ENCODE assay signal across 7 mouse cellular contexts in the genomic region with DNA sequence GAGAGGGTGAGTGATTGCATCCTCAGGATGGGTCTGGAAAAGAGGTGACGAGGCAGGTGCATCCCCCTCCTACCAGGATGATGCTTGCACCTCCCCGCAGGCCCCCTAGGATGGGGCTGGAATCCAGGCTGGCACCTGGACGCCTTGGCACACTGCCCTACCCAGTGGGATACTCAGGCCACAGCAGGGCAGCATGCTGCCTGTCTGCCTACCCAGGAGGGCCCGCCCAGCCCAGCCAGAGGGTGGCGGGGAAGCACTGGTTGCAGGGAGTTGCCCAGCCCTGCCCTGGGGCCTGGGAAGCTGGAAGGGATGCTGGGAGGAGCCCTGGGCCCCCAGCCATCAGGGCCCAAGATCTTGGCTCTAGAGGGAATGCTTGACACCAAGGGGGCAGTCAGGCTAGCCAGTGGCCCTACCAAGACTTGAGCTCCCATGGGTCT. TPM values are rescaled to one million over a fixed set of nuclear protein-coding genes. Genes with fewer than 3 reads are reported as not detected.
A peak's percentile ranks its signal among the peaks of the same experiment; 100 is the strongest.
DNase-seq lines count a peak whose midpoint lies in the region; ATAC-seq lines count a peak whose summit lies in the region.

No protein-coding gene starts in this region.

- H3K4me2 ChIP-seq in heart, embryonic 13.5 days, result peak overlapping the region; percentile 83
- peak overlapping the region; percentile 91 for H3K4me2 ChIP-seq in kidney, embryonic 16.5 days (replicated peaks; ENCODE audit: low read depth, low read length)

- H3K4me1 ChIP-seq in heart, embryonic 13.5 days, result peaks cover 77% of the 10 kb centered on the region
- peaks cover 70% of the 10 kb centered on the region for H3K4me1 ChIP-seq in kidney, embryonic 16.5 days (ENCODE audit: insufficient read depth, low read length)

- peak overlapping the region; percentile 98 for H3K9ac ChIP-seq in heart, embryonic 13.5 days
- H3K9ac ChIP-seq in kidney, embryonic 16.5 days (replicated peaks; ENCODE audit: low read length), result peak overlapping the region; percentile 96

- no peaks in the 10 kb centered on the region for H3K9me3 ChIP-seq in heart, embryonic 13.5 days
- no peaks in the 10 kb centered on the region for H3K9me3 ChIP-seq in kidney, embryonic 16.5 days (ENCODE audit: low read length)

- H3K36me3 ChIP-seq in heart, embryonic 13.5 days, result peaks cover 9% of the 10 kb centered on the region
- peaks cover 6% of the 10 kb centered on the region for H3K36me3 ChIP-seq in kidney, embryonic 16.5 days (ENCODE audit: insufficient read depth, low read length)

- no peaks in the 10 kb centered on the region for H3K27me3 ChIP-seq in heart, embryonic 13.5 days (replicated peaks)
- H3K27me3 ChIP-seq in kidney, embryonic 16.5 days (ENCODE audit: insufficient read depth, low read length), result no peaks in the 10 kb centered on the region

- 8% methylated on average over 5 of the region's 5 CpGs for WGBS in heart, embryonic 13.5 days
- 1% methylated on average over 5 of the region's 5 CpGs for WGBS in kidney, embryonic 16.5 days

- peak; percentile 47 for DNase-seq in right cerebral cortex, postnatal 14 days
- no peak for DNase-seq in right cerebral cortex, postnatal 36 days (ENCODE audit: low spot score in 2 of 2)
- peak; percentile 58 to 70 for DNase-seq in cerebellum, postnatal 14 days
- DNase-seq in lung, postnatal 36 days, result peak; percentile 73
- DNase-seq in spleen, adult 18-20 months, result no peak

- no peak for ATAC-seq in heart, embryonic 13.5 days (ENCODE audit: extremely low read depth, insufficient number of reproducible peaks, low FRiP score, low TSS enrichment)
- ATAC-seq in kidney, embryonic 16.5 days (ENCODE audit: low FRiP score, low TSS enrichment), result peak; percentile 33

- peak overlapping the region; percentile 97 for H3K27ac ChIP-seq in heart, embryonic 13.5 days (replicated peaks)
- H3K27ac ChIP-seq in kidney, embryonic 16.5 days (ENCODE audit: low read length), result peak overlapping the region; percentile 96

- peak overlapping the region; percentile 90 for H3K4me3 ChIP-seq in heart, embryonic 13.5 days
- peak overlapping the region; percentile 88 for H3K4me3 ChIP-seq in kidney, embryonic 16.5 days (ENCODE audit: low read length)

RNA-seq across cellular contexts. Expression of a gene that starts 1.0 kb away (rescaled TPM):
- polyA plus RNA-seq in heart, embryonic 13.5 days (2015; fragmentation: Nextera tagmentation; extraction: Ambion mirVana), result 19.9 and 23.5 TPM in 2 replicates
- polyA plus RNA-seq in kidney, embryonic 16.5 days (2015; fragmentation: Nextera tagmentation; extraction: Ambion mirVana), result 43.6 and 53.6 TPM in 2 replicates

RNA-seq across cellular contexts. Expression of a gene that starts 29.2 kb away (rescaled TPM):
- polyA plus RNA-seq in heart, embryonic 13.5 days (2015; fragmentation: Nextera tagmentation; extraction: Ambion mirVana), result 136 and 139 TPM in 2 replicates
- 67.8 and 80.4 TPM in 2 replicates for polyA plus RNA-seq in kidney, embryonic 16.5 days (2015; fragmentation: Nextera tagmentation; extraction: Ambion mirVana)

RNA-seq across cellular contexts. Expression of a gene that starts 35.9 kb away (rescaled TPM):
- polyA plus RNA-seq in heart, embryonic 13.5 days (2015; fragmentation: Nextera tagmentation; extraction: Ambion mirVana), result 6.3 and 7.7 TPM in 2 replicates
- polyA plus RNA-seq in kidney, embryonic 16.5 days (2015; fragmentation: Nextera tagmentation; extraction: Ambion mirVana), result 21.8 and 25.5 TPM in 2 replicates

RNA-seq across cellular contexts. Expression of a gene that starts 44.2 kb away (rescaled TPM):
- polyA plus RNA-seq in heart, embryonic 13.5 days (2015; fragmentation: Nextera tagmentation; extraction: Ambion mirVana), result 15.2 and 15.8 TPM in 2 replicates
- polyA plus RNA-seq in kidney, embryonic 16.5 days (2015; fragmentation: Nextera tagmentation; extraction: Ambion mirVana), result 26.8 TPM in 2 replicates

RNA-seq across cellular contexts. Expression of a gene that starts 44.2 kb away (rescaled TPM):
- 65.6 and 72.5 TPM in 2 replicates for polyA plus RNA-seq in heart, embryonic 13.5 days (2015; fragmentation: Nextera tagmentation; extraction: Ambion mirVana)
- polyA plus RNA-seq in kidney, embryonic 16.5 days (2015; fragmentation: Nextera tagmentation; extraction: Ambion mirVana), result 89.6 and 95.3 TPM in 2 replicates

Comparison
In these comparisons a context has a peak if more than half of its experiments do, and no peak if none do; other contexts are left out.
1. DNase-seq: peak in right cerebral cortex, postnatal 14 days (single experiment), cerebellum, postnatal 14 days (2 of 2) and lung, postnatal 36 days (single experiment); none in right cerebral cortex, postnatal 36 days (0 of 2) and spleen, adult 18-20 months (0 of 2).